Mouse (Mus musculus) intestine, embryonic 14.5 days (tissue): ENCODE measurements around the gene Ppm1n. TPM values are rescaled to one million over a fixed set of nuclear protein-coding genes. Genes with fewer than 3 reads are reported as not detected.
A peak's percentile ranks its signal among the peaks of the same experiment; 100 is the strongest.
"Not testable (repeated sequence)": the region's sequence is repeated elsewhere in the genome, so short reads cannot be mapped to it uniquely, and the experiment has no call there.

Experiments used
- ATAC-seq: fragments of 200-750 bp; cut with Nextera tagmentation; replicated peaks from 2 replicates; pipeline ENCODE4 v1.8.0; 2017; ENCODE audit warnings: low read depth, moderate number of reproducible peaks, moderate TSS enrichment, moderate library complexity; ENCODE audit not compliant: low FRiP score, low TSS enrichment
- DNase-seq: peaks from one replicate; pipeline ENCODE4 v3.0.0-alpha.2; 2018; ENCODE audit warnings: low spot score
- H3K27ac ChIP-seq: fragments of 300-500 bp; sonication (generic); 2 replicates; pipeline ENCODE4 v1.5.1; 2014; ENCODE audit warnings: low read depth, mild to moderate bottlenecking, control low read depth
- H3K27me3 ChIP-seq: fragments of 300-500 bp; sonication (generic); replicated peaks from 2 replicates; pipeline ENCODE4 v1.6.1; 2014; ENCODE audit warnings: low read length, control low read depth; ENCODE audit not compliant: control insufficient read depth, insufficient read depth
- H3K36me3 ChIP-seq: fragments of 300-500 bp; sonication (generic); 2 replicates; pipeline ENCODE4 v1.6.1; 2014; ENCODE audit warnings: low read length, control low read depth; ENCODE audit not compliant: control insufficient read depth, insufficient read depth
- H3K4me1 ChIP-seq: fragments of 300-500 bp; sonication (generic); replicated peaks from 2 replicates; pipeline ENCODE4 v1.6.1; 2014; ENCODE audit warnings: low read length, control low read depth, mixed read lengths; ENCODE audit not compliant: control insufficient read depth, insufficient read depth
- H3K4me2 ChIP-seq: fragments of 300-500 bp; sonication (generic); 2 replicates; pipeline ENCODE4 v1.6.1; 2014; ENCODE audit warnings: low read length
- H3K4me3 ChIP-seq: fragments of 300-500 bp; sonication (generic); 2 replicates; pipeline ENCODE4 v1.5.1; 2014; ENCODE audit warnings: low read depth, low read length, control low read depth, mixed read lengths
- H3K9ac ChIP-seq: fragments of 300-500 bp; sonication (generic); 2 replicates; pipeline ENCODE4 v1.6.1; 2014; ENCODE audit warnings: mild to moderate bottlenecking, low read length
- H3K9me3 ChIP-seq: fragments of 300-500 bp; sonication (generic); 2 replicates; pipeline ENCODE4 v1.6.1; 2016; ENCODE audit warnings: low read length, control low read depth; ENCODE audit not compliant: control insufficient read depth
- WGBS: fragments of 180-500 bp; shearing (Covaris S2); extraction: QIAGEN DNeasy Blood & Tissue Kit; methylation state at CpG from one replicate; pipeline ENCODE4 v1.1.7; 2014; 5-methylcytosine and 5-hydroxymethylcytosine counted together
- polyA plus RNA-seq: library from polyadenylated mRNA; unstranded; fragments of >200 nt; fragmentation: Nextera tagmentation; extraction: Ambion mirVana; gene quantifications from 2 replicates; pipeline ENCODE4 v1.2.1, GENCODE M21; 2014

The Ppm1n gene
- polyA plus RNA-seq, 1 experiment from 2014 or later, result 0.14 TPM

GRCm38 (mm10) chr7:19282385-19282784 is 2.5 kb upstream of the Ppm1n start, which contains the start of gene Rtn2:
Rtn2 (plus strand) TSS chr7:19282624.
- Histone ChIP-seq H3K27me3 (peaks cover 49% of the 10 kb centered on the region), H3K4me3 (peak within 1 kb of the TSS; percentile 55), H3K9ac (peak within 1 kb of the TSS; percentile 41), H3K9me3 (no peaks in the 10 kb centered on the region), H3K27ac (no peak within 1 kb of the TSS), H3K4me1 (0 out of 2 replicates have a peak, but pooled peaks cover 5% of the 10 kb centered on the region), H3K36me3 (no peaks in the 10 kb centered on the region), H3K4me2 (peak within 1 kb of the TSS; percentile 96)
- ATAC-seq (peak; percentile 66), DNase-seq (peak; percentile 86)
- under 1% methylated on average over 37 of the region's 37 CpGs for WGBS

GRCm38 (mm10) chr7:19281680-19282304 is 1.9 kb upstream of the Ppm1n start:
- ATAC-seq, H3K27ac ChIP-seq, H3K4me1 ChIP-seq, DNase-seq, H3K9me3 ChIP-seq, H3K36me3 ChIP-seq, H3K9ac ChIP-seq: not testable (repeated sequence)
- 34% methylated on average over 6 of the region's 6 CpGs for WGBS
- H3K4me3 ChIP-seq, result peak overlapping the region; percentile 55; the same call in 1 of the 2 replicates
- peak overlapping the region; percentile 96 for H3K4me2 ChIP-seq
- peaks cover 52% of the 10 kb centered on the region for H3K27me3 ChIP-seq

- Histone ChIP-seq H3K9ac (no peak overlapping the region), H3K27me3 (peaks cover 52% of the 10 kb centered on the region), H3K4me1 (0 out of 2 replicates have a peak, but pooled peaks cover 5% of the 10 kb centered on the region), H3K36me3 (no peaks in the 10 kb centered on the region), H3K27ac (no peak overlapping the region), H3K4me2 (peak overlapping the region; percentile 40), H3K4me3 (peak overlapping the region; percentile 7), H3K9me3 (no peaks in the 10 kb centered on the region)
- ATAC-seq (no peak), DNase-seq (no peak)
- WGBS, result 3% methylated on average over 34 of the region's 34 CpGs
These were observed 812 bp downstream of the Ppm1n start for GRCm38 (mm10) chr7:19279052-19279451.

- WGBS, result 49% methylated on average over 4 of the region's 4 CpGs
- H3K36me3 ChIP-seq, result no peaks in the 10 kb centered on the region
- peaks cover 41% of the 10 kb centered on the region for H3K27me3 ChIP-seq
- H3K4me1 ChIP-seq, result no peaks in the 10 kb centered on the region
- H3K9me3 ChIP-seq, result no peaks in the 10 kb centered on the region
- ATAC-seq (no peak), DNase-seq (no peak)
- no peak overlapping the region for H3K9ac ChIP-seq
- no peak overlapping the region for H3K4me3 ChIP-seq
- H3K4me2 ChIP-seq, result no peak overlapping the region
- H3K27ac ChIP-seq, result no peak overlapping the region
These were observed 3.6 kb downstream of the Ppm1n start for GRCm38 (mm10) chr7:19276253-19276652.

- ATAC-seq (peak; percentile 81), DNase-seq (peak; percentile 92)
- Histone ChIP-seq H3K4me2 (peak overlapping the region; percentile 96), H3K36me3 (peaks cover 12% of the 10 kb centered on the region; the same call in 1 of the 2 replicates), H3K4me3 (peak overlapping the region; percentile 88), H3K9me3 (no peaks in the 10 kb centered on the region), H3K9ac (peak overlapping the region; percentile 90), H3K27me3 (peaks cover under 1% of the 10 kb centered on the region; the same call in 1 of the 2 replicates), H3K27ac (peak overlapping the region; percentile 93), H3K4me1 (peaks cover 15% of the 10 kb centered on the region; the same call in 1 of the 2 replicates)
- under 1% methylated on average over 35 of the region's 36 CpGs for WGBS
These were observed 7.6 kb downstream of the Ppm1n start for GRCm38 (mm10) chr7:19272173-19272764.

GRCm38 (mm10) chr7:19271238-19272172 is 8.4 kb downstream of the Ppm1n start, which contains the start of gene Vasp:
Vasp (minus strand) TSS chr7:19271817.
- peak; percentile 75 for ATAC-seq
- peak within 1 kb of the TSS; percentile 93 for H3K27ac ChIP-seq
- H3K4me2 ChIP-seq, result peak within 1 kb of the TSS; percentile 96
- under 1% methylated on average over 57 of the region's 62 CpGs for WGBS
- peak within 1 kb of the TSS; percentile 90 for H3K9ac ChIP-seq
- peaks cover 23% of the 10 kb centered on the region for H3K4me1 ChIP-seq
- H3K36me3 ChIP-seq, result peaks cover 13% of the 10 kb centered on the region; the same call in 1 of the 2 replicates
- H3K27me3 ChIP-seq, result no peaks in the 10 kb centered on the region
- no peaks in the 10 kb centered on the region for H3K9me3 ChIP-seq
- DNase-seq, result peak; percentile 89
- peak within 1 kb of the TSS; percentile 88 for H3K4me3 ChIP-seq

- Histone ChIP-seq H3K4me3 (peak overlapping the region; percentile 88), H3K4me1 (peaks cover 31% of the 10 kb centered on the region), H3K36me3 (peaks cover 13% of the 10 kb centered on the region; the same call in 1 of the 2 replicates), H3K9ac (peak overlapping the region; percentile 90), H3K27me3 (no peaks in the 10 kb centered on the region), H3K27ac (peak overlapping the region; percentile 93), H3K4me2 (peak overlapping the region; percentile 96), H3K9me3 (no peaks in the 10 kb centered on the region)
- DNase-seq (peak; percentile 67), ATAC-seq (no peak)
- WGBS, result under 1% methylated on average over 20 of the region's 21 CpGs
These were observed 9.2 kb downstream of the Ppm1n start for GRCm38 (mm10) chr7:19270509-19271237.
